Mouse (Mus musculus): Measurements from ENCODE around the gene Camkmt. TPM values are rescaled to one million over a fixed set of nuclear protein-coding genes. Genes with fewer than 3 reads are reported as not detected.

Gene Camkmt
- polyA plus RNA-seq, 1 experiment from 2014 or later: 12.1 TPM

DNA sequence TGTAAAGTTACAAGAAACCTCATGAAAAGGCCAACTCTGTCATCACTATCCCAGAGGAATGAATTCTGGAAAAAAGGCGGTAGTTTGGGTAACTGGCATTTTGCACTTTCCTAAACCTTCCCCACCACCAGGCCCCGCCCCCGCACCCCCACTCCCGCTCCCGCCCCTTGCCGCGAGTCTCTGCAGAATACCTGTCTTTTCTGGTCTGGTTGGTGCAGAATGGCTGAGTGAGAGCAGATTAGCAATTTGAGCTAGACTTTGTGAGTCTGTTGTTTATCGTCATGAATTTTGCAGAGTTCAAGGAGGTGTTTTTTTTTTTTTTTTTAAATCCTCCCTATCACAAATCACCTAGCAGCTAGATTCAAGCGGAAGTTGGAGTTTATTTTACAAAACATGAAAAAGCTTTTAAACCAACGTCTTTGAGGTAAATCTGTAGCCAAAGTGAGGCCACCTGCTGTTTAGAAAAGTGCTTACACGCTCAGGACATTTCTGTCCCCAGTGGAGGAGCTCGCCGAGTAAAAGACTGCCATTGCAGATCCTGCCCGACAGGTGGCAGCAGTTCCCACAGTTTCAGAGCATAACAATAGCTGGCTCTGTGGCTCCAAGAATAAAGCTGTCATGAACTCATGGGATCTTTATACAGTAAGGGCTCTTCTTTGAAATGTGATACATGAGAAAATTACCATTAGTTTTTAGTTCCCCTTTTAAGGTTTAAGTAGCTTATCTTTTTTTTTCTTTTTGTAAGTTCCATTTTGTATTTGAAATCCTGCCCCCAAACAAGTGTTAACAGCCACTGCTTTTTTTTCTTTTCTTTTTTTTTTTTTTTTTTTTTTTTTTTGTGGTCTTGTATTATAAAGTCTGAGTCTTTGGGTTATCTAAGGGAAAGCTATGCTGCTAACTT lies 99.1 kb downstream of the Camkmt start:
- no peak overlapping the region for H3K27ac ChIP-seq (replicated peaks)
- H3K36me3 ChIP-seq: no peaks in the 10 kb centered on the region
- H3K4me1 ChIP-seq: peaks cover 9% of the 10 kb centered on the region; the same call in 1 of the 2 replicates
- H3K27me3 ChIP-seq (ENCODE audit: low read depth, poor library complexity, severe bottlenecking): peaks cover 6% of the 10 kb centered on the region; the same call in 1 of the 2 replicates
- no peak overlapping the region for H3K4me3 ChIP-seq
- WGBS: 4% methylated on average over 14 of the region's 14 CpGs
- H3K9me3 ChIP-seq (replicated peaks): no peaks in the 10 kb centered on the region
- DNase-seq (ENCODE audit: low spot score): peak; percentile 85

DNA sequence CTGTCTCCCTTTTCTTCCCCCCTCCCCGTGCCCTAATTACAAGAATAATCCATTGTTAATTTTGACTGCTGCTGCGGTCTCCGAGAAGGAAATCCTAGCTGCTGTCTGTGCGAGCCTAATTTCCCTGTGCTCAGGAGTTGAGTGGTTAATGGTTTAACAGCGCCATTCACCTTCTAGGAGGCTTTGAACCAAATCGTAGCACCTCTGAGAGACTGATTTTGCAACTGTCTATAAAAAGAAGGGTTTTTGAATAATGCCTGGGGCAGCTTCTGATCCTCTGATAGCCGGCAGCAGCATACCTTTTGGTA lies 99.7 kb downstream of the Camkmt start:
- Histone ChIP-seq H3K4me3 (no peak overlapping the region), H3K27me3 (ENCODE audit: low read depth, poor library complexity, severe bottlenecking) (peaks cover 6% of the 10 kb centered on the region; the same call in 1 of the 2 replicates), H3K9me3 (replicated peaks) (no peaks in the 10 kb centered on the region), H3K36me3 (no peaks in the 10 kb centered on the region), H3K4me1 (peaks cover 9% of the 10 kb centered on the region; the same call in 1 of the 2 replicates), H3K27ac (replicated peaks) (no peak overlapping the region)
- WGBS: 31% methylated on average over 7 of the region's 7 CpGs
- DNase-seq (ENCODE audit: low spot score): no peak

DNA sequence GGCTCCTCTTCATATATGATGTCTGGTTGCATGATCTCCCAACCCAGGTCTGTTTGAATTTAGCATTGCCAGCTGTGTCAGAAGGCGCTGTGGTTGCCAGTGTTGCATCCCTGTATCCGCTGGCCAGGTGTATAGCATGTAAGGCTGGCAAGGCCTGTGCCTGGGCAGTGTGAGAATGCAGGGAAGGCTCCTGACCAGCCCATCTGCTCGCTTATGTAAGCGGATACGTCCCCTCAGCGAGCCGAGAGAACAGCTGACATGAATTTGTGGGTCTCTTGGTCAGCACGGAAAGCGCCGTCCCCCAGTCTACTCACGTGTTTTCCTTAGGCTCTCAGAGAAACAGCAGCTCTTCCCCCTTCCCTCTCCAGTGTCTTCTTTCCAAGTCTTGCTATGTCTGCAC lies 102.9 kb downstream of the Camkmt start:
- 80% methylated on average over 11 of the region's 11 CpGs for WGBS
- no peaks in the 10 kb centered on the region for H3K9me3 ChIP-seq (replicated peaks)
- no peak overlapping the region for H3K27ac ChIP-seq (replicated peaks)
- no peak overlapping the region for H3K4me3 ChIP-seq
- peaks cover 9% of the 10 kb centered on the region; the same call in 1 of the 2 replicates for H3K4me1 ChIP-seq
- no peak for DNase-seq (ENCODE audit: low spot score)
- H3K27me3 ChIP-seq (ENCODE audit: low read depth, poor library complexity, severe bottlenecking): peaks cover 5% of the 10 kb centered on the region; the same call in 1 of the 2 replicates
- no peaks in the 10 kb centered on the region for H3K36me3 ChIP-seq

DNA sequence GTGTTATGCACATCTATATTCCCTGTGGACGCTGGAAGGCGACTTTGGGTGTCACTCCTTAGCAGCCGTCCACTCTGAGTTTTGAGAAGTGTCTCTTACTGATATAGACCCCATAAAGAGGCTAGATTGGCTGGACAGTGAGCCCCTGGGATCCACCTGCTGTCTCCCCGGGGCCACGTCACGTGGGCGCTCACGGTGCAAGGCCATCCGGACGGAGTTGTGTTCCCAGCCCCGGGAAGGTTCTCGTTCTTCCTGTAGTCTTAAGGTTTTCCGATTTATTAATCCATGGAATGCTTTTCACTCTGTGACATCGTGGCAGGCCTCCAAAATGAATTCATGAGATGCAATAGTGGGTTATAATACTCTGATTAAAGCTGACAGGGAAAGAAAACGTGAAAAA lies 108.4 kb downstream of the Camkmt start:
- Histone ChIP-seq H3K4me1 (no peaks in the 10 kb centered on the region), H3K4me3 (no peak overlapping the region), H3K36me3 (no peaks in the 10 kb centered on the region), H3K27me3 (ENCODE audit: low read depth, poor library complexity, severe bottlenecking) (no peaks in the 10 kb centered on the region), H3K27ac (replicated peaks) (no peak overlapping the region), H3K9me3 (replicated peaks) (no peaks in the 10 kb centered on the region)
- WGBS: 93% methylated on average over 15 of the region's 15 CpGs
- no peak for DNase-seq (ENCODE audit: low spot score)

DNA sequence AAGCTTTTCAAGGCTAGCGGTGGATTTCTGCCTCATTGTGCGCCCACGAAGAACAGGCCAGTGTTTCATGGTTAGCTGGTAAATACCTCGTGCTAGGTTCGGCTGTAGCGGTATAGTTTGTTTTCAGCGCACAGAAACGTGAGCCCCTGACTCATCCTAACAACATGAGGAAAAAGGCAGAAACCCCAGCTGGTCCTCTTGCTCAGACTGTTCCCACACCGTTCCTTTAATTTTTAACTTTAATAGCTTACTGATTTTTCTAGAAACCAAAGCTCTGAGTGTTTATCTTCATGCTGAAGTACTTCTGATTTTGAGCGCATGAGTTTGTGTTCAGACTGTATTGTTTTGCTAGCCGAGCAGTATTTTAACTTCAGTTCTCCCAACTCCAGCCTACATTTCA lies 109.0 kb downstream of the Camkmt start:
- Histone ChIP-seq H3K27me3 (ENCODE audit: low read depth, poor library complexity, severe bottlenecking) (no peaks in the 10 kb centered on the region), H3K27ac (replicated peaks) (no peak overlapping the region), H3K9me3 (replicated peaks) (no peaks in the 10 kb centered on the region), H3K36me3 (no peaks in the 10 kb centered on the region), H3K4me1 (no peaks in the 10 kb centered on the region), H3K4me3 (no peak overlapping the region)
- no peak for DNase-seq (ENCODE audit: low spot score)
- WGBS: 93% methylated on average over 11 of the region's 11 CpGs

DNA sequence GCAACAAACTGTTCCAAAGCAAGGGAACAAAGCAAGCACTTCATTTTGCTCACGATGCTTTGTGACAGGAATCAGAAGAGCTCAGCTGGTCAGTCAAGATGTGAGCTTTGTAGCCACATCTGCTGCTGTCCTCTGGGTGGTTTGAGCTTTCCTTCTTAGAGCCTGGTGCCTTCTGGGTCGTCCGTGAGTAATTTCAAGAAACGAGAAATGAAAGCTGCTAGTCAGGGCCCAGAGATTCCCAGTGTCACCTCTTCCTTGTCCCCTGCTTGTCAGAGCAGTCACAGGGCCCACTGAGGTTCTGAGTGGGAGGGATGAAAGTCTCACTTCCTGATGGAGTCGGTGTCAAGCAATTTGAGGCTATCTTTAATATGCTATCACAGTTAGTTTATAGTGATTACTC lies 127.7 kb downstream of the Camkmt start:
- WGBS: 87% methylated on average over 5 of the region's 5 CpGs
- H3K9me3 ChIP-seq (replicated peaks): no peaks in the 10 kb centered on the region; the same call in 1 of the 2 replicates

DNA sequence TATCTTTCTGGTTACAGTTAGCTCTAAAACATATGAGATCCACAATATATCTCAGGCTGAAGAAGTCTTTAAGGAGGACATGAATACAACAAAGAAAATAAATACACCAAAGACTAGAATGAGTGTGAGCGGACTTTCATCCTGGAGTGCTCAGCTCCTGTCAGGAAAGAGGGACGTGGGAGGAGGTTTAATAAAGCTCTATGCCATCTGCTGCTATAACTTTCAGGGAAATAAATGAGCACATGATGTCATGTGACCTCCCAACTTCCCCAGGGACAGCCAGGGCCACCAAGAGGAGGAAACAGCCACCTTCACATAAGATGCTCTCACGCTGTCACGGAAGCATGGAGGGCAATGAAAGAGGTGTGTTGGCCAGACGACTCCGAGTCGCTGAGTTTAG lies 151.8 kb downstream of the Camkmt start:
- Histone ChIP-seq H3K27me3 (ENCODE audit: low read depth, poor library complexity, severe bottlenecking) (no peaks in the 10 kb centered on the region), H3K27ac (replicated peaks) (no peak overlapping the region), H3K4me1 (no peaks in the 10 kb centered on the region), H3K9me3 (replicated peaks) (no peaks in the 10 kb centered on the region), H3K36me3 (no peaks in the 10 kb centered on the region), H3K4me3 (no peak overlapping the region)
- WGBS: 89% methylated on average over 7 of the region's 7 CpGs
- DNase-seq (ENCODE audit: low spot score): no peak

More for the DNA sequence above, 127.7 kb downstream of the Camkmt start:
- no peak for DNase-seq (ENCODE audit: low spot score)
- Histone ChIP-seq H3K4me3 (no peak overlapping the region), H3K36me3 (no peaks in the 10 kb centered on the region), H3K4me1 (no peaks in the 10 kb centered on the region), H3K27me3 (ENCODE audit: low read depth, poor library complexity, severe bottlenecking) (no peaks in the 10 kb centered on the region), H3K27ac (replicated peaks) (no peak overlapping the region)

DNA sequence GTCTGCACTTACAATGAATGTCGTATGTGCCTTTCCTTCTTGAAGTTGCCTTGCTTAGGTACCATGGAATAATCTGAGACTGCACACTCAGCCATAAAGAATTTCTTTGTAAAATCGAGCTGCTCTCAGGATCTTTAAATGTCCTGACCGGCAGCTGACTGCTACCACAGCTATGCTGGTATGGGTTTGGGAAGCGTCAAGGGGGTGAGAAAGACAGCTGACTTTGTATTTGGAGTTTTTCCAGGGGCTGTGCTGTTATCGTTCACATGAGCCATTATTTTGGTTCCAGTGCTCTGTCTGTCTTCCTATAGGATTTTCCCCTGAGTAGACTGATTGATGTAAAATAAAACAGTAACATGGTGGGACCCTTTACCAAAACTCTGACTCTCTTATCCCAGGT lies 158.6 kb downstream of the Camkmt start:
- no peak overlapping the region for H3K4me3 ChIP-seq
- WGBS: 86% methylated on average over 5 of the region's 5 CpGs
- DNase-seq (ENCODE audit: low spot score): no peak
- no peaks in the 10 kb centered on the region for H3K9me3 ChIP-seq (replicated peaks)
- H3K27me3 ChIP-seq (ENCODE audit: low read depth, poor library complexity, severe bottlenecking): no peaks in the 10 kb centered on the region
- H3K36me3 ChIP-seq: no peaks in the 10 kb centered on the region
- peaks cover 7% of the 10 kb centered on the region for H3K4me1 ChIP-seq
- H3K27ac ChIP-seq (replicated peaks): no peak overlapping the region

DNA sequence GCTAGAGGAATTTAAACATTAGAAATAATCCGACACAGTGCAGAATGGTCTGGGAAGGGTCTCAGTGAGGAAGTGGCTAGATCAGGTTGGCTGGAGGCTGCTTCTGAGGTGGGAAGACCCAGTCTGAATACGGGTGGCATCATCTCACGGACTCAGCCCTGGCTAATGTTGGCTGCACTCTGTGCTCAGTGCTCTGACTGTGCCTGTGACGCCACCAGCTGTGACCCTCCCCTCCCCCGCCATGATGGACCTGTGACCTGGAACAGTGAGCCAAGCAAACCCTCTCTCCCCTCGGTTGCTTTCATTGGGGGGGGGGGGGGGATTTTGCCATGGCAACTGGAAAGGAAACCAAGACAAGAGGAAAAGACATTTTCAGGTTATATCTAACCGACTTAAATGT lies 159.4 kb downstream of the Camkmt start:
- no peaks in the 10 kb centered on the region for H3K9me3 ChIP-seq (replicated peaks)
- peaks cover 7% of the 10 kb centered on the region for H3K4me1 ChIP-seq
- no peaks in the 10 kb centered on the region for H3K27me3 ChIP-seq (ENCODE audit: low read depth, poor library complexity, severe bottlenecking)
- H3K4me3 ChIP-seq: no peak overlapping the region
- H3K27ac ChIP-seq (replicated peaks): no peak overlapping the region
- peak; percentile 28 for DNase-seq (ENCODE audit: low spot score)
- WGBS: 42% methylated on average over 7 of the region's 7 CpGs
- H3K36me3 ChIP-seq: no peaks in the 10 kb centered on the region

DNA sequence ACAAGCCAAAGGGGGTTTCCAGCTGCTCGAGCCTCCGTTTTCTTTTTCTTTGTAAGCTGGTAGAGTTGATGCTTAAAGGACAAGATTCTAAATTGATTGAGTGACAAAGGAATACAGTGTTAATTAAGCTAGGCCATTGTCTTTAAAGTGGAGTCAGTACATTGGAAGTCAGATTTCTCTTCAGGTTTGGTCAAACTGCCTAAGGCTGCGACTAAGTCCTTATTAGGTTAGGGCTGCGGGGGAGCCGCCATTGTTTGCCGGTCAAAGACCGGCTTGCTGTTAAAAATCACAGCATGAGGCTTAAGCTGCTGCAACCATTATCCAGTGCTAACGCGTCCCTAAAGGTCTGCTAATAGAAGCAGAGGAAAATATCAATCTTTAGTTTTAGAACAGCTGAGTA lies 166.6 kb downstream of the Camkmt start:
- peaks cover 31% of the 10 kb centered on the region; the same call in 1 of the 2 replicates for H3K27me3 ChIP-seq (ENCODE audit: low read depth, poor library complexity, severe bottlenecking)
- peaks cover 17% of the 10 kb centered on the region for H3K4me1 ChIP-seq
- DNase-seq (ENCODE audit: low spot score): peak; percentile 47
- no peaks in the 10 kb centered on the region for H3K36me3 ChIP-seq
- 2% methylated on average over 9 of the region's 9 CpGs for WGBS
- peak overlapping the region; percentile 67 for H3K27ac ChIP-seq (replicated peaks)
- H3K4me3 ChIP-seq: peak overlapping the region; percentile 36
- no peaks in the 10 kb centered on the region for H3K9me3 ChIP-seq (replicated peaks)

DNA sequence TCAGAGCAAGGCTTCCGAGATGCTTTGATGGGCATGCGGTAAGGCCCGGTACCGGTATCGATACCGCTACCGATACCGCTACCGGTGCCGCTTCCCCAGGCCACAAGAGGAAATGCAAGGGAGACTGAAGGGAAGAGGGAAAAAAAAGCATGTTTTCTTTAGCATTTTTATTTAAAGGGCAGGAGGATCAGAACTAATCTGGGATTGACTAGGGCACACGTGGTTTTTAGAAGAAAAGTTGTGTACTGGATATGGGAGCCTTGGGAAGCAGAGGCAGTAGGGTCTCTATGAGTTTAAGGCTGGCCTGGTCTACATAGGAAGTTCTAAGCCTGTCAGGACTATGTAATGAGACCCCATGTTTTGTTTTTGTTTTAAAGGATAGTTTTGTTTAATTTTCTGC lies 167.0 kb downstream of the Camkmt start:
- 24% methylated on average over 11 of the region's 11 CpGs for WGBS
- peak overlapping the region; percentile 36 for H3K4me3 ChIP-seq

DNA sequence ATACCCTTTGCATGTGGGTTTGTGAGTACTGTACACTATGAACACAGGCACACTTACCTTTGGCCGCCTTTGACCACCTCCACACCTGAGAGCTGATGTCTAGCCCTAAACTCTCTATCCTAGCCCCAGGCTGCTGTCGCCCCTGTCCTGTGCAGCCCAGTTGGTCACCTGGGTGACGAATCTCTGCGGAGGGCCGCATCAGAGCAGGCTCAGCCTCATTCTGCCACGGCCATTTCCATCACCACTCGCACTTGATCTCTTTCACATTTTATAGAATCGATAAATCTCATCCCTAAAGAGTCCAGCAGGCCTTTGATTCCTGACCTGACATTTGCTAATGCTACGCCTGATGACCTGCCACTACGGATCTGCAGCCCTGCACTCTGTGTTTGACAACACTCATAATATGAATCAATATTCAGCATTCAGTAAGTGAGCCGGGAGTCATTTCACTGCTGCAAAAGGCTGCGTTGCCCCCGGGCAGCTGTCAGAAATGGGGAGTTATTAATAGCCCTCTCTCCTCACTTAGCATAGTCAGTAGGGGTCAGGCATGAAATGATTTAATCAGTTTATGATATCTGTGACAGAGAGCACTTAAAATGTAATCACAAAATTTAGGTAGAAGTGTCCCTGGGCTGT lies 168.5 kb downstream of the Camkmt start:
- no peak for DNase-seq (ENCODE audit: low spot score)
- peaks cover 17% of the 10 kb centered on the region for H3K4me1 ChIP-seq
- WGBS: 87% methylated on average over 13 of the region's 13 CpGs
- H3K4me3 ChIP-seq: no peak overlapping the region
- H3K9me3 ChIP-seq (replicated peaks): no peaks in the 10 kb centered on the region
- no peaks in the 10 kb centered on the region for H3K36me3 ChIP-seq
- peaks cover 44% of the 10 kb centered on the region; the same call in 1 of the 2 replicates for H3K27me3 ChIP-seq (ENCODE audit: low read depth, poor library complexity, severe bottlenecking)
- peak overlapping the region; percentile 46; the same call in 1 of the 2 replicates for H3K27ac ChIP-seq (replicated peaks)

More for the DNA sequence above, 167.0 kb downstream of the Camkmt start:
- Histone ChIP-seq H3K27me3 (ENCODE audit: low read depth, poor library complexity, severe bottlenecking) (peaks cover 34% of the 10 kb centered on the region; the same call in 1 of the 2 replicates), H3K36me3 (no peaks in the 10 kb centered on the region), H3K9me3 (replicated peaks) (no peaks in the 10 kb centered on the region), H3K4me1 (peaks cover 17% of the 10 kb centered on the region), H3K27ac (replicated peaks) (peak overlapping the region; percentile 67)
- DNase-seq (ENCODE audit: low spot score): no peak
